Mouse (Mus musculus): ENCODE results near the gene Plppr3. TPM values are rescaled to one million over a fixed set of nuclear protein-coding genes. Genes with fewer than 3 reads are reported as not detected.

The Plppr3 gene
- total RNA-seq, 4 experiments from 2014 or later = 0.19 to 0.41 (median 0.29) TPM; not detected in 1

DNA sequence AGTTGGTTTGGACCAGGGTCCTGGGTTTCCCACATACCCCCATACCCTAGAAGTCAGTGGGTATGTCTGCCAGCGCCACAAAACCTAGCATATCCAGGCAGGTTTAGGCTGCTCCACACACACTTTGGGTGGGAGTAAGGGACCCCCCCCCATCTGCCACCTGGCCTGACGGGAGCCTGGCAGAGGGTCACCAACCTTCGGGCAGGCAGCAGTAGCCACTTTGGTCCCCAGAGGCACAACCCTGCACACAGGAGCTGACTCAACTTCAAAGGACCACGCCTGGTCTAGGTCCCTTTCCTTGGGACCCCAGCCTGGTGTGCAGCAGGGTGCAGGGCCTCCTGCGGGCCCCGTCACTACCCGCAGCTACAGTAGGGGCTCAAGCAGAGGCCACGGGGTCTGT is 54.2 kb downstream of the Plppr3 start:
- no peak for DNase-seq (ENCODE audit: low spot score)

DNA sequence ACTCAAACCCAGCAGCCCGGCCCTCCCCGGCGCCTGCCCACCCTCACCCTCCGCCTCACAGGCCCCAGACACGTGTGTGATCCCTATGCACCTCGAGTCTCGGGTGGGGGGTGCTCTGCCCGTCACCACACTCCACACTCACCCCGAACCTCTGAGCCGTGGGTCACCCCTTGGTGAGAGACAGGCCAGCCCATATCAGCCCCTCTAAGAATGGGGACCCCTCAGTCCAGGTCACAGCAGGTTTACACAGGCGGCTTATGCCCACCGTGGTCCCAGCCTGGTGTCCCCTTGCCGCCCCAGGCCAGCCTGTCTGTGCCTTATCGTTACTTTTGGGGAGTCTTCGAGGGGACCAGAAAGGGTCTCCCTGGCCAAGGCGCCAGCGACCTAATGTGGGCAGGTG is 54.8 kb downstream of the Plppr3 start:
- DNase-seq (ENCODE audit: low spot score) = no peak

DNA sequence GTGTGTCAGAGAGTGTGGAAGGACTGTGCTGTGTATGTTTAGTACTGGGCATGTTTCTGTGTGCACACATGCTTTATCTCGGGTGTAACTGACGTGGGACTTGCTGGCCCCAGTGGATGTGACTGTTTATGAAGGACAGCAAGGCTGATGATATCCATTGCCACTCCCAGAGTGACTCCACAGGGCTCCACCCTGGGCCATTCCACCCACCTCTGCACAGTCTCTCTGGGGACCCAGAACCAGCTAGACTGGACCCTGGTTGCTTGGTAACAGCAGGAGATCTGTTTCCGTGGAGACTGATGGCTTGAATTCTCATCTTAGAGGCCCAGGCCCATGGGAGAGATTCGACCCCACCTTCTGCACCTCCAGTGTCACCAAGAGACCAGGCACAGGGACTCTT is 56.2 kb downstream of the Plppr3 start:
- DNase-seq (ENCODE audit: low spot score) = no peak

DNA sequence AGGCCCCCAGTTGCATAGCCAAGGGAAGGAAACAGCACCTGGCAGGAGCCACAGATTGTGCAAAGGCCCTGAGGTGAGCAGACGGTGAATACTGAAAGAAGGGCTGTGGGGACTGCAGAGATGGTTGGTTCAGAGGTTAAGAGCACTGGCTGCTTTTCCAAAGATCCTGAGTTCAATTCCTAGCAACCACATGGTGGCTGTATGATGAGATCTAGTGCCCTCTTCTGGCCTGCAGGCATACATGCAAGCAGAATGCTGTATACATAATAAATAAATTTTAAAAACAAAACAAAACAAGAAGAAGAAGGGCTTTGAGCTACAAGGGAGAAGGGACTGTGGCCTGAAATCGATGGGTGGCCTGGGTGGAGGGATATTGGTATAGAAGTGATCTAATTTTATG is 57.3 kb downstream of the Plppr3 start:
- no peak for DNase-seq (ENCODE audit: low spot score)

DNA sequence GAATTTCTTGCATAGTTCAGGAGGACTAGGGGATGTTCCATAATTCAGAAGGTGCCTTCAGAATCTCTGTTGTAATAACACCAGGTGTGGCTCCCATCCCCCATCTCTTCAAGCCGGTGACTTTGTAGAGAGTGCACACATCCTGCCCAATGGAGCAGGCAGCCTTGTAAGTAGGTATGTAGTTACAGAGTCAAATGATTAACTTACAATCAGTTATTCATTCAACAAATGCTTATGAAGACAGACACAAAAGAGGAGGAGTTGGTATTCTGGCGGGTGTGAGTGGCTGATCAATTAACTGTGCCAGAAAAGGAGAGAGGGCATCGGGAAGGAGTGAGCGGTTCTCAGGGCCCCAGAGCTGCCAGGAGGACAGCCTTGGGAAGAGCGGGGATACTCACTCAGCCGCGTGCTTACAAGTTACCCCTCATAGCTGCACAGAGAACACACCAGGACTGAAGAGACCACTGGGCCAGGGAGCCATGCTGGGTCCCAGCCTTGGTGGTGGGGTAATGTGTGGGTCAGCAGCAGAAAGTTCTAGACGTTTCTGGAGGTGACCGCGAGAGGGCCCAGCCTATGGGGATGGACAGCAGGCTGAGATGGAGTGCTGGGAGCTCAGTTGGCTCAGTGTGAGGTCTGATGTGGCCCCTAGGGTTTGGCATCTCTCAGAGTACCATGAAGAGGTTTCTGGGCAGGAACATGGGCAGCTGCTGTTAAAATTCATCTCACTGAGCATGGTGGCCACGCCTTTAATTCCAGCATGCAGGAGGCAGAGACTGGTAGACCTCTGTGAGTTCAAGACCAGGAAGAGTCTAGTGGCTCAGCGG is 58.6 kb downstream of the Plppr3 start:
- DNase-seq (ENCODE audit: low spot score) = no peak

DNA sequence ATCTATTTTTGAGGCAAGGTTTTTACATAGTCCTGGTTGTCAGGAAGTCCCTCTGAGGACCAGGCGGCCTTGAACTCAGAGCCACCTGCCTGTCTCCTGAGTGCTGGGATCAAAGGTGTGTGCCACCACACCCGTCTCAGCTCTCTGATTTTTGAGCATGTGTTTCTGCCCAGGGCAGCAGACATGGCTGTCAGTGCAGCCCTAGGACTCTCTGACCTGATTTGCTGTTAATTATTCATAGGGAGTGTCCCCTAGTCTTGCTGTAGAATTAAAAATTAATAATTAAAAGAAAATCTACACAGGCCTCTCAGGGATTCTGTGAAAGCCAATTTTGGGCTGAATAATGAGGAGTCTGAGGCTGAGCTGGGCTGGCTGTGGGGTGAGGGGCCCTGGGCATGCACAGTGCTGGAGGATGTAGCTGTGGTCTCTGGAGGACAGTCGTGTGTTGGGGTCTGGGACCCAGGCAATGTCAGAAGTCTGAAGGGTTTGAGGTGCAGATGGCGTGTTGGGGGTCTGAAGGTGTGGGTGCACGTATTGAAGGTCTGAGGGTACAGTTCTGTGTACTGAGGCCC is 60.1 kb downstream of the Plppr3 start:
- no peak for DNase-seq (ENCODE audit: low spot score)

DNA sequence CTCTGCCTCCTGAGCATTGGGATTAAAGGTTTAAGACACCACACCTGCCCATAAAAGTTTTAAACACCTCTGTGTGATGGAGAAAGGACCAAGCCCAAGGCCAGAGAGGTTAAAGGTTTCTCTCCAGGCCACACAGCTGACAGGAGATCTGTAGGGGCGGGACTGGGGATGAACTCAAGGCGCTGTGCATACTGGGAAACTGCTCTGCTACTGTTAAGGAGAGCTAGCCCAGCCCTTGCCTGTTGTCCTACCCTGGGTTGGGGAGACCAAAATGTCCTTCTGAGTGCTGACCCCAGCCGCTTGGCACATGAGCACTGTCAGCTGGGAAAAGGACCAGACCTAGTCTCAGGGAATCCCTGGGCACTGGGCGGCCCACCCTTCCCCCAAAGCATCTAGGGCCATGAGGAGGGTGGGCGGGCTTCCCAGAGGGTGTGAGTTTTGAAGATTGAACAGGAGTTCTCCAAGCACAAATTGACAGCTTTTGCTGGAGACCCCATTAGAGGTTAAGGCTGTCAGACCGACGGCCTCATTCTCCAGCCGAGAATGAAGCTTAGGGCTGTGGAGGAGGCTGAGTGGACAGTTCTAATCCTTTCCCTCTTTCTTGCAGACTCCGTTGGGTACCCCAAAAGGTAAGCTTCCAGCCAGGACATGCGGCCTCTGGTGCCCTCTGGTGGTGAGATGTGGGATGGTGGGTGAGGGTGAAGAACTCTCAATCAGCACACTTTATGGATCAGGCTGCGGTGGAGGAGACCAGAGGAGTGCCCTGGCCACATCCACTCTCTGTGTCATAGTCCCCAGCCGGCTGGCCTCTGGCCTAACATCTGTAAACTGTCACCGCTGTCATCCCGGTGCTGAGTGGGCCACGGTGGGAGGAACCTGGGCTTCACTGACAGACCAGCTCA is 62.4 kb downstream of the Plppr3 start:
- DNase-seq (ENCODE audit: low spot score) = peak; percentile 87

Small RNA genes within 50 kb of the gene (microRNA-seq; reads per million reads assigned to microRNA genes)
- not detected for gene Mir6910

Other genes starting within 250 kb of the Plppr3 start
- 1 to 10 TPM; 1.2 to 2.0 (median 1.2) TPM for gene Shc2, start 236.7 kb downstream of the Plppr3 start, total RNA-seq (2022)
- not detected for gene Odf3l2, start 228.9 kb downstream of the Plppr3 start, total RNA-seq (2022)
- not detected for gene Madcam1, start 210.1 kb downstream of the Plppr3 start, total RNA-seq (2022)
- 10 to 100 TPM; 14.5 to 20.0 (median 16.9) TPM for gene Tpgs1, start 205.3 kb downstream of the Plppr3 start, total RNA-seq (2022)
- 100 to 1,000 TPM; 201 to 230 (median 213) TPM for gene Cdc34, start 192.4 kb downstream of the Plppr3 start, total RNA-seq (2022)
- 1 to 10 TPM; 7.6 to 9.0 (median 8.3) TPM for gene Gzmm, start 185.6 kb downstream of the Plppr3 start, total RNA-seq (2022)
- 1,000 to 10,000 TPM; 1,424 to 1,552 (median 1,533) TPM for gene Bsg, start 170.1 kb downstream of the Plppr3 start, total RNA-seq (2022)
- 10 to 100 TPM; 13.7 to 16.7 (median 15.1) TPM for gene Hcn2, start 158.0 kb downstream of the Plppr3 start, total RNA-seq (2022)
- 10 to 100 TPM; 41.1 to 54.7 (median 47.0) TPM for gene Polrmt, start 128.1 kb downstream of the Plppr3 start, total RNA-seq (2022)
- not detected for gene Fgf22, start 119.6 kb downstream of the Plppr3 start, total RNA-seq (2022)
- gene Rnf126, start 107.7 kb downstream of the Plppr3 start, total RNA-seq (2022) = 10 to 100 TPM; 20.2 to 23.2 (median 21.5) TPM
- 1 to 10 TPM; 2.9 to 5.8 (median 3.6) TPM for gene Fstl3, start 97.4 kb downstream of the Plppr3 start, total RNA-seq (2022)
- not detected for gene Prss57, start 83.7 kb downstream of the Plppr3 start, total RNA-seq (2022)
- 10 to 100 TPM; 37.8 to 53.8 (median 51.7) TPM for gene Palm, start 81.1 kb downstream of the Plppr3 start, total RNA-seq (2022)
- gene Misp, start 53.6 kb downstream of the Plppr3 start, total RNA-seq (2022) = under 1 TPM in 3 of 4 experiments, not detected in 1; 0.31 to 0.75 (median 0.60) TPM
- gene Ptbp1, start 20.2 kb downstream of the Plppr3 start, total RNA-seq (2022) = 10 to 100 TPM; 45.4 to 57.7 (median 49.9) TPM
- gene Prtn3, start 158 bp downstream of the Plppr3 start, total RNA-seq (2022) = 1 to 10 TPM in 1 of 4 experiments, not detected in 3; 2.4 TPM
- under 1 TPM in 1 of 4 experiments, not detected in 3; 0.57 TPM for gene Elane, start 11.6 kb upstream of the Plppr3 start, total RNA-seq (2022)
- gene Cfd, start 16.2 kb upstream of the Plppr3 start, total RNA-seq (2022) = 10 to 100 TPM; 12.7 to 46.8 (median 17.8) TPM
- gene Med16, start 34.3 kb upstream of the Plppr3 start, total RNA-seq (2022) = 10 to 100 TPM; 48.5 to 65.2 (median 53.3) TPM
- gene Gm26602, start 36.2 kb upstream of the Plppr3 start, total RNA-seq (2022) = not detected
- gene Kiss1r, start 42.3 kb upstream of the Plppr3 start, total RNA-seq (2022) = under 1 TPM; 0.28 to 0.62 (median 0.32) TPM
- gene R3hdm4, start 46.6 kb upstream of the Plppr3 start, total RNA-seq (2022) = 10 to 100 TPM; 75.2 to 85.9 (median 81.0) TPM
- 1 to 10 TPM; 1.2 to 1.7 (median 1.3) TPM for gene Arid3a, start 52.4 kb upstream of the Plppr3 start, total RNA-seq (2022)
- gene Wdr18, start 85.5 kb upstream of the Plppr3 start, total RNA-seq (2022) = 10 to 100 TPM; 28.4 to 36.2 (median 29.6) TPM
- under 1 TPM; 0.37 to 0.85 (median 0.63) TPM for gene Grin3b, start 96.1 kb upstream of the Plppr3 start, total RNA-seq (2022)
- gene Tmem259, start 109.7 kb upstream of the Plppr3 start, total RNA-seq (2022) = 100 to 1,000 TPM; 116 to 120 (median 117) TPM
- gene Cnn2, start 114.0 kb upstream of the Plppr3 start, total RNA-seq (2022) = 10 to 100 TPM; 27.1 to 35.7 (median 33.3) TPM
- 1 to 10 TPM; 7.5 to 8.5 (median 8.0) TPM for gene Abca7, start 121.9 kb upstream of the Plppr3 start, total RNA-seq (2022)
- gene Arhgap45, start 142.0 kb upstream of the Plppr3 start, total RNA-seq (2022) = 1 to 10 TPM; 2.9 to 5.1 (median 3.4) TPM
- gene Polr2e, start 165.2 kb upstream of the Plppr3 start, total RNA-seq (2022) = 100 to 1,000 TPM in 2 of 4 experiments, 10 to 100 TPM in 2; 91.7 to 106 (median 100) TPM
- 1,000 to 10,000 TPM; 1,048 to 1,125 (median 1,067) TPM for gene Gpx4, start 172.5 kb upstream of the Plppr3 start, total RNA-seq (2022)
- 10 to 100 TPM in 3 of 4 experiments, 1 to 10 TPM in 1; 9.5 to 12.0 (median 11.1) TPM for gene Sbno2, start 230.9 kb upstream of the Plppr3 start, total RNA-seq (2022)
- 100 to 1,000 TPM; 148 to 176 (median 153) TPM for gene Stk11, start 241.2 kb upstream of the Plppr3 start, total RNA-seq (2022)